Mouse (Mus musculus): ENCODE measurements around the gene Grtp1.

Grtp1 gene

GRCm38 (mm10) chr8:13179482-13179881, 20.9 kb downstream of the Grtp1 start:
- no peaks in the 10 kb centered on the region for H3K9me3 ChIP-seq (ENCODE audit: low read length)
- peaks cover 69% of the 10 kb centered on the region for H3K4me1 ChIP-seq (replicated peaks; ENCODE audit: low read depth, low read length)
- H3K4me3 ChIP-seq (replicated peaks; ENCODE audit: low read length), result no peak overlapping the region

GRCm38 (mm10) chr8:13178137-13178536, 22.3 kb downstream of the Grtp1 start:
- H3K27me3 ChIP-seq (ENCODE audit: insufficient read depth, low read length), result no peaks in the 10 kb centered on the region
- H3K4me1 ChIP-seq (replicated peaks; ENCODE audit: low read depth, low read length), result peaks cover 75% of the 10 kb centered on the region
- H3K9me3 ChIP-seq (ENCODE audit: low read length), result no peaks in the 10 kb centered on the region
- H3K4me3 ChIP-seq (replicated peaks; ENCODE audit: low read length), result no peak overlapping the region
- TF ChIP-seq NANOG (IDR thresholded peaks at IDR 0.05; ENCODE audit: borderline replicate concordance, low read length), result no peak
- TF ChIP-seq POU5F1 (IDR thresholded peaks at IDR 0.05; ENCODE audit: borderline replicate concordance, low read length), result no peak
- TF ChIP-seq CTCF (conservative IDR thresholded peaks at IDR 0.05; ENCODE audit: low read length), result no peak
- H3K36me3 ChIP-seq (ENCODE audit: insufficient read depth, low read length), result peaks cover 100% of the 10 kb centered on the region

More at GRCm38 (mm10) chr8:13179482-13179881, 20.9 kb downstream of the Grtp1 start:
- Histone ChIP-seq H3K36me3 (ENCODE audit: insufficient read depth, low read length) (peaks cover 99% of the 10 kb centered on the region), H3K27me3 (ENCODE audit: insufficient read depth, low read length) (no peaks in the 10 kb centered on the region)
- TF ChIP-seq NANOG (IDR thresholded peaks at IDR 0.05; ENCODE audit: borderline replicate concordance, low read length) (no peak), CTCF (conservative IDR thresholded peaks at IDR 0.05; ENCODE audit: low read length) (no peak), POU5F1 (IDR thresholded peaks at IDR 0.05; ENCODE audit: borderline replicate concordance, low read length) (no peak)

- no peak for TF ChIP-seq CTCF (conservative IDR thresholded peaks at IDR 0.05; ENCODE audit: low read length)
- no peak for TF ChIP-seq NANOG (IDR thresholded peaks at IDR 0.05; ENCODE audit: borderline replicate concordance, low read length)
- TF ChIP-seq POU5F1 (IDR thresholded peaks at IDR 0.05; ENCODE audit: borderline replicate concordance, low read length), result no peak
Measured at GRCm38 (mm10) chr8:13177173-13177852, 23.1 kb downstream of the Grtp1 start.

DNA sequence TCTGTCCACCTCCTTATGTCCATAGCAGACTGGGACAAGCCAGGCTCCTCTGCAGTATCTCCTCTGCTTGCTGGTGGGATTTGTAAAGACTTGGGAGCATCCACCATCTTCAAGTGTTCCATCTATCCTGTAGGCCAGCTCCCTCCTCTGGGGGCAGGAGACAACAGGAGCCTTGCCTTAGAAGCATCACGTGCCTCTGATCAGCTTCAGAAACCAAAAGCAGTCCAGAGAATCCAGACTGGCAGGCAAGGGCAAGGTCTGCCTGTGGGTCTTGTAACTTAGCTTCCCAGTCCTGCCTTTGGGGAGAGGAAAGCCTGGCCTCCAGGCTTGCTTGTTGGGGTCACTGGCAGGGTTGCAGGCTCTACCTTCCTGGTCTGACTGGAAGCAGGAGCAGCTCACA, 24.8 kb downstream of the Grtp1 start:
- no peaks in the 10 kb centered on the region for H3K9me3 ChIP-seq (ENCODE audit: low read length)

More at GRCm38 (mm10) chr8:13177173-13177852, 23.1 kb downstream of the Grtp1 start:
- no peak overlapping the region for H3K4me3 ChIP-seq (replicated peaks; ENCODE audit: low read length)
- H3K27me3 ChIP-seq (ENCODE audit: insufficient read depth, low read length), result no peaks in the 10 kb centered on the region
- H3K36me3 ChIP-seq (ENCODE audit: insufficient read depth, low read length), result peaks cover 100% of the 10 kb centered on the region
- H3K9me3 ChIP-seq (ENCODE audit: low read length), result no peaks in the 10 kb centered on the region
- peaks cover 71% of the 10 kb centered on the region for H3K4me1 ChIP-seq (replicated peaks; ENCODE audit: low read depth, low read length)

GRCm38 (mm10) chr8:13174811-13175210, 25.6 kb downstream of the Grtp1 start:
- Histone ChIP-seq H3K4me1 (replicated peaks; ENCODE audit: low read depth, low read length) (peaks cover 47% of the 10 kb centered on the region), H3K27me3 (ENCODE audit: insufficient read depth, low read length) (no peaks in the 10 kb centered on the region), H3K4me3 (replicated peaks; ENCODE audit: low read length) (no peak overlapping the region), H3K36me3 (ENCODE audit: insufficient read depth, low read length) (peaks cover 100% of the 10 kb centered on the region), H3K9me3 (ENCODE audit: low read length) (no peaks in the 10 kb centered on the region)
- no peak for TF ChIP-seq NANOG (IDR thresholded peaks at IDR 0.05; ENCODE audit: borderline replicate concordance, low read length)
- no peak for TF ChIP-seq POU5F1 (IDR thresholded peaks at IDR 0.05; ENCODE audit: borderline replicate concordance, low read length)
- no peak for TF ChIP-seq CTCF (conservative IDR thresholded peaks at IDR 0.05; ENCODE audit: low read length)

More for the DNA sequence above, 24.8 kb downstream of the Grtp1 start:
- Histone ChIP-seq H3K27me3 (ENCODE audit: insufficient read depth, low read length) (no peaks in the 10 kb centered on the region), H3K4me1 (replicated peaks; ENCODE audit: low read depth, low read length) (peaks cover 54% of the 10 kb centered on the region), H3K4me3 (replicated peaks; ENCODE audit: low read length) (no peak overlapping the region), H3K36me3 (ENCODE audit: insufficient read depth, low read length) (peaks cover 100% of the 10 kb centered on the region)
- TF ChIP-seq NANOG (IDR thresholded peaks at IDR 0.05; ENCODE audit: borderline replicate concordance, low read length), result no peak
- no peak for TF ChIP-seq CTCF (conservative IDR thresholded peaks at IDR 0.05; ENCODE audit: low read length)
- TF ChIP-seq POU5F1 (IDR thresholded peaks at IDR 0.05; ENCODE audit: borderline replicate concordance, low read length), result no peak

DNA sequence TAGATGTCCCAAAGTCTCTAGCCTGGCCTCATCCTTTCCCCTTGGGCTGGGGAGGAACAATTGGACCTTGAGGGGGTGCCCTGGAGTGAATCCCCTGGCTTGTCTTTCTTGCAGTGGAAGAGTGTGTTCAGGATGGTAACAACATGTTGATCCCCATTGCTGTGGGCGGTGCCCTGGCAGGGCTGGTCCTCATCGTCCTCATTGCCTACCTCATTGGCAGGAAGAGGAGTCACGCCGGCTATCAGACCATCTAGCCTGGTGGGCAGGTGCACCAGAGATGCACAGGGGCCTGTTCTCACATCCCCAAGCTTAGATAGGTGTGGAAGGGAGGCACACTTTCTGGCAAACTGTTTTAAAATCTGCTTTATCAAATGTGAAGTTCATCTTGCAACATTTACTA, 26.1 kb downstream of the Grtp1 start:
- Histone ChIP-seq H3K36me3 (ENCODE audit: insufficient read depth, low read length) (peaks cover 100% of the 10 kb centered on the region), H3K9me3 (ENCODE audit: low read length) (no peaks in the 10 kb centered on the region), H3K4me3 (replicated peaks; ENCODE audit: low read length) (no peak overlapping the region), H3K4me1 (replicated peaks; ENCODE audit: low read depth, low read length) (peaks cover 42% of the 10 kb centered on the region), H3K27me3 (ENCODE audit: insufficient read depth, low read length) (no peaks in the 10 kb centered on the region)
- TF ChIP-seq CTCF (conservative IDR thresholded peaks at IDR 0.05; ENCODE audit: low read length), result no peak
- no peak for TF ChIP-seq POU5F1 (IDR thresholded peaks at IDR 0.05; ENCODE audit: borderline replicate concordance, low read length)
- TF ChIP-seq NANOG (IDR thresholded peaks at IDR 0.05; ENCODE audit: borderline replicate concordance, low read length), result no peak

DNA sequence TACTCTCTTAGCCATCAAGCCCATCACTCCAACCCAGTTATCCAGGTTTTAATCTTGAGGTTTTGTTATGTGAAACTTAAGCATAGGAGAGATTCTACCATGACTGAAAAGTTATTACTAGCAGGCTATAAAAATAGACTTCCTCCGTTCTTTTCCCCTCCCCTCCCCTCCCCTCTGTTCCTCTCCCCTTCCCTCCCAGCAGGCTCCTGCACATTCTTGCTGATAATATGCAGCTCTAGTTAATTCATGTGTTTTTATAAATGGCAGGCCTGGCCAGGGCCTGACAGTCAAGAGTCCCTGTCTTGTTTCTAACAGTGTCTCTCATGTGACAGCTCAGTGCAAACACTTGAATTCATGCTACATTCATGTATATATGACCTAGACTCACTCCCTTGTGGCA, 29.9 kb downstream of the Grtp1 start:
- Histone ChIP-seq H3K4me3 (replicated peaks; ENCODE audit: low read length) (no peak overlapping the region), H3K9me3 (ENCODE audit: low read length) (no peaks in the 10 kb centered on the region), H3K36me3 (ENCODE audit: insufficient read depth, low read length) (peaks cover 100% of the 10 kb centered on the region), H3K27me3 (ENCODE audit: insufficient read depth, low read length) (no peaks in the 10 kb centered on the region), H3K4me1 (replicated peaks; ENCODE audit: low read depth, low read length) (peaks cover 21% of the 10 kb centered on the region)
- TF ChIP-seq POU5F1 (IDR thresholded peaks at IDR 0.05; ENCODE audit: borderline replicate concordance, low read length) (no peak), CTCF (conservative IDR thresholded peaks at IDR 0.05; ENCODE audit: low read length) (no peak), NANOG (IDR thresholded peaks at IDR 0.05; ENCODE audit: borderline replicate concordance, low read length) (no peak)

- no peaks in the 10 kb centered on the region for H3K27me3 ChIP-seq (ENCODE audit: insufficient read depth, low read length)
- peaks cover 56% of the 10 kb centered on the region for H3K4me1 ChIP-seq (replicated peaks; ENCODE audit: low read depth, low read length)
- TF ChIP-seq POU5F1 (IDR thresholded peaks at IDR 0.05; ENCODE audit: borderline replicate concordance, low read length), result no peak
- TF ChIP-seq CTCF (conservative IDR thresholded peaks at IDR 0.05; ENCODE audit: low read length), result no peak
- TF ChIP-seq NANOG (IDR thresholded peaks at IDR 0.05; ENCODE audit: borderline replicate concordance, low read length), result no peak
- no peaks in the 10 kb centered on the region for H3K9me3 ChIP-seq (ENCODE audit: low read length)
- no peak overlapping the region for H3K4me3 ChIP-seq (replicated peaks; ENCODE audit: low read length)
- peaks cover 84% of the 10 kb centered on the region for H3K36me3 ChIP-seq (ENCODE audit: insufficient read depth, low read length)
Measured at GRCm38 (mm10) chr8:13164361-13164760, 36.1 kb downstream of the Grtp1 start.

Measured in E14TG2a.4 (cell line).